Mouse (Mus musculus) testis, adult 2 months (tissue): ENCODE data around the gene Ndufb4. TPM values are rescaled to one million over a fixed set of nuclear protein-coding genes. Genes with fewer than 3 reads are reported as not detected.

ENCODE experiments used
- H3K27ac ChIP-seq: fragments of 200-500 bp; 2 replicates; pipeline ENCODE4 v1.5.1; 2012; ENCODE audit warnings: low read depth, low read length; ENCODE audit not compliant: control insufficient read depth, insufficient read depth
- H3K27me3 ChIP-seq: fragments of 200-500 bp; 2 replicates; pipeline ENCODE4 v1.6.1; 2012; ENCODE audit warnings: mild to moderate bottlenecking, low read length, moderate library complexity; ENCODE audit not compliant: control insufficient read depth, insufficient read depth
- H3K36me3 ChIP-seq: fragments of 200-500 bp; 2 replicates; pipeline ENCODE4 v1.6.1; 2012; ENCODE audit warnings: mild to moderate bottlenecking, low read length; ENCODE audit not compliant: control insufficient read depth, insufficient read depth
- H3K4me1 ChIP-seq: fragments of 200-500 bp; 2 replicates; pipeline ENCODE4 v1.6.1; 2012; ENCODE audit warnings: low read length; ENCODE audit not compliant: control insufficient read depth, insufficient read depth
- H3K4me3 ChIP-seq: fragments of 200-500 bp; 2 replicates; pipeline ENCODE4 v1.5.1; 2012; ENCODE audit warnings: low read depth, mild to moderate bottlenecking, low read length, moderate library complexity, mixed read lengths; ENCODE audit not compliant: control insufficient read depth
- CTCF ChIP-seq: fragments of 200-500 bp; IDR thresholded peaks from 2 replicates; pipeline ENCODE4 v1.5.1; 2012; ENCODE audit warnings: low read depth, mild to moderate bottlenecking, inconsistent platforms, low read length, moderate library complexity; ENCODE audit not compliant: control insufficient read depth, insufficient read depth, insufficient replicate concordance
- POLR2A ChIP-seq: fragments of 200-500 bp; IDR thresholded peaks from 2 replicates; pipeline ENCODE4 v1.6.1; 2012; ENCODE audit warnings: low read depth, mild to moderate bottlenecking, inconsistent platforms, low read length, moderate library complexity; ENCODE audit not compliant: control insufficient read depth
- polyA plus RNA-seq: library from polyadenylated mRNA; depleted of rRNA; stranded (reverse); fragments of >200 nt; gene quantifications from 2 replicates; pipeline ENCODE4 v1.2.3, GENCODE M21; 2012; rRNA removed

Ndufb4 gene
- polyA plus RNA-seq, 1 experiment, result 74.9 TPM

GRCm38 (mm10) chr16:37599326-37599725 lies 54.9 kb downstream of the Ndufb4 start:
- Histone ChIP-seq H3K36me3 (no peaks in the 10 kb centered on the region), H3K4me1 (no peaks in the 10 kb centered on the region), H3K27ac (no peak overlapping the region), H3K4me3 (no peak overlapping the region), H3K27me3 (no peaks in the 10 kb centered on the region)
- TF ChIP-seq POLR2A (no peak), CTCF (no peak)

- Histone ChIP-seq H3K36me3 (no peaks in the 10 kb centered on the region), H3K27ac (no peak overlapping the region), H3K4me3 (no peak overlapping the region), H3K27me3 (no peaks in the 10 kb centered on the region), H3K4me1 (no peaks in the 10 kb centered on the region)
- TF ChIP-seq POLR2A (no peak), CTCF (no peak)
These were observed 55.8 kb downstream of the Ndufb4 start for GRCm38 (mm10) chr16:37598463-37598862.

GRCm38 (mm10) chr16:37597412-37597811 lies 56.8 kb downstream of the Ndufb4 start:
- H3K27me3 ChIP-seq, result no peaks in the 10 kb centered on the region
- no peaks in the 10 kb centered on the region for H3K36me3 ChIP-seq
- no peak overlapping the region for H3K27ac ChIP-seq
- TF ChIP-seq POLR2A (no peak), CTCF (no peak)
- H3K4me3 ChIP-seq, result no peak overlapping the region
- no peaks in the 10 kb centered on the region for H3K4me1 ChIP-seq

Other genes starting within 250 kb of the Ndufb4 start
- 10.1 and 10.7 TPM in 2 replicates for gene Gtf2e1, start 114.7 kb downstream of the Ndufb4 start, polyA plus RNA-seq
- 5.5 and 6.0 TPM in 2 replicates for gene Rabl3, start 114.6 kb downstream of the Ndufb4 start, polyA plus RNA-seq
- 0.79 and 1.2 TPM in 2 replicates for gene Hgd, start 74.3 kb downstream of the Ndufb4 start, polyA plus RNA-seq
- gene Fstl1, start 122.4 kb upstream of the Ndufb4 start, polyA plus RNA-seq, result 4.8 and 5.4 TPM in 2 replicates
- gene Gm36028, start 206.7 kb upstream of the Ndufb4 start, polyA plus RNA-seq, result 1.2 TPM in 2 replicates
- gene Lrrc58, start 213.9 kb upstream of the Ndufb4 start, polyA plus RNA-seq, result 9.4 and 12.5 TPM in 2 replicates